Mouse (Mus musculus) liver, embryonic 11.5 days (tissue): ENCODE data around the gene St8sia6. TPM values are rescaled to one million over a fixed set of nuclear protein-coding genes. Genes with fewer than 3 reads are reported as not detected.
"Not testable (repeated sequence)": the region's sequence is repeated elsewhere in the genome, so short reads cannot be mapped to it uniquely, and the experiment has no call there.

Experiments
- ATAC-seq: fragments of 200-750 bp; cut with Nextera tagmentation; replicated peaks from 2 replicates; pipeline ENCODE4 v1.8.0; 2017; ENCODE audit warnings: moderate number of reproducible peaks, mild to moderate bottlenecking, moderate TSS enrichment, moderate library complexity; ENCODE audit not compliant: low FRiP score
- DNase-seq: peaks from one replicate; pipeline ENCODE4 v3.0.0-alpha.2; 2017; ENCODE audit warnings: low spot score
- H3K27ac ChIP-seq: fragments of 300-500 bp; sonication (generic); 2 replicates; pipeline ENCODE4 v1.5.1; 2014; ENCODE audit warnings: mild to moderate bottlenecking, low read depth, low read length, control low read depth
- H3K27me3 ChIP-seq: fragments of 300-500 bp; sonication (generic); replicated peaks from 2 replicates; pipeline ENCODE4 v1.6.1; 2014; ENCODE audit warnings: low read length, mixed read lengths; ENCODE audit not compliant: control insufficient read depth, insufficient read depth
- H3K36me3 ChIP-seq: fragments of 300-500 bp; sonication (generic); 2 replicates; pipeline ENCODE4 v1.6.1; 2014; ENCODE audit warnings: mild to moderate bottlenecking, low read length, moderate library complexity, mixed read lengths; ENCODE audit not compliant: control insufficient read depth, insufficient read depth
- H3K4me1 ChIP-seq: fragments of 300-500 bp; sonication (generic); replicated peaks from 2 replicates; pipeline ENCODE4 v1.6.1; 2014; ENCODE audit warnings: low read length, mixed read lengths; ENCODE audit not compliant: control insufficient read depth, insufficient read depth
- H3K4me2 ChIP-seq: fragments of 300-500 bp; sonication (generic); 2 replicates; pipeline ENCODE4 v1.6.1; 2014; ENCODE audit warnings: mild to moderate bottlenecking, control low read depth, moderate library complexity
- H3K4me3 ChIP-seq: fragments of 300-500 bp; sonication (generic); 2 replicates; pipeline ENCODE4 v1.5.1; 2014; ENCODE audit warnings: low read depth, low read length, control low read depth
- H3K9ac ChIP-seq: fragments of 300-500 bp; sonication (generic); 2 replicates; pipeline ENCODE4 v1.6.1; 2014; ENCODE audit warnings: low read depth, low read length, control low read depth
- H3K9me3 ChIP-seq: fragments of 300-500 bp; sonication (generic); 2 replicates; pipeline ENCODE4 v1.6.1; 2016; ENCODE audit warnings: low read length, inconsistent platforms, mixed read lengths; ENCODE audit not compliant: control insufficient read depth
- WGBS: fragments of 180-500 bp; shearing (Covaris S2); extraction: QIAGEN DNeasy Blood & Tissue Kit; methylation state at CpG from one replicate; pipeline ENCODE4 v1.1.7; 2014; 5-methylcytosine and 5-hydroxymethylcytosine counted together
- polyA plus RNA-seq: library from polyadenylated mRNA; unstranded; fragments of >200 nt; fragmentation: Nextera tagmentation; extraction: Ambion mirVana; gene quantifications from 2 replicates; pipeline ENCODE4 v1.2.1, GENCODE M21; 2014

The St8sia6 gene
- polyA plus RNA-seq, 1 experiment from 2014 or later = 0.07 TPM

GRCm38 (mm10) chr2:13634866-13635265 is 159.0 kb downstream of the St8sia6 start:
- WGBS = 62% methylated on average over 1 of the region's 1 CpGs
- Histone ChIP-seq H3K4me2 (no peak overlapping the region), H3K4me3 (no peak overlapping the region), H3K4me1 (no peaks in the 10 kb centered on the region), H3K27me3 (no peaks in the 10 kb centered on the region), H3K9me3 (no peaks in the 10 kb centered on the region), H3K27ac (no peak overlapping the region), H3K36me3 (no peaks in the 10 kb centered on the region), H3K9ac (no peak overlapping the region)
- DNase-seq (no peak), ATAC-seq (no peak)

- DNase-seq (no peak), ATAC-seq (no peak)
- Histone ChIP-seq H3K9me3 (no peaks in the 10 kb centered on the region), H3K36me3 (no peaks in the 10 kb centered on the region), H3K27me3 (no peaks in the 10 kb centered on the region), H3K4me3 (no peak overlapping the region), H3K4me2 (no peak overlapping the region), H3K4me1 (no peaks in the 10 kb centered on the region), H3K27ac (no peak overlapping the region), H3K9ac (no peak overlapping the region)
- WGBS = 78% methylated on average over 7 of the region's 7 CpGs
Observed at GRCm38 (mm10) chr2:13630136-13630832, 163.6 kb downstream of the St8sia6 start.

DNA sequence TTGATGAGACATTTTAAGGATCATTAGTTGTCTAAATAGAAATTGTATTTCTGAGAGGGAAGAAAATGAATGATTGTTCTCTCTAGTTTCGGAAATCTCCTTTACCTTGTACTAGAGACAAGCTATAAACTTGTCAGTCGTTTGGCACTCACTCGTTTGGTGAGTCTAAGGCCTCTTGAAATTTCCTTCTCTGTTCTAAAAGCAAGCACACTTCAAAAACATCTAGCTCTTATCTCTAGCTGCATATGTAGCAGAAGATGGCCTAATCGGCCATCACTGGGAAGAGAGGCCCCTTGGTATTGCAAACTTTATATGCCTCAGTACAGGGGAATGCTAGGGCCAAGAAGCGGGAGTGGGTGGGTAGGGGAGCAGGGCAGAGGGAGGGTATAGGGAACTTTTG is 190.2 kb downstream of the St8sia6 start:
- H3K9me3 ChIP-seq, H3K36me3 ChIP-seq, H3K4me3 ChIP-seq, H3K9ac ChIP-seq, H3K4me2 ChIP-seq, H3K27ac ChIP-seq, H3K27me3 ChIP-seq, H3K4me1 ChIP-seq, DNase-seq: not testable (repeated sequence)
- peak; percentile 96 for ATAC-seq
- WGBS = 34% methylated on average over 5 of the region's 5 CpGs

- no peak for ATAC-seq
Observed at GRCm38 (mm10) chr2:13603093-13603492, 190.8 kb downstream of the St8sia6 start.

More at GRCm38 (mm10) chr2:13603093-13603492, 190.8 kb downstream of the St8sia6 start:
- no peak overlapping the region for H3K9ac ChIP-seq
- H3K9me3 ChIP-seq = no peaks in the 10 kb centered on the region
- no peaks in the 10 kb centered on the region for H3K27me3 ChIP-seq
- no peak overlapping the region for H3K27ac ChIP-seq
- no peak overlapping the region for H3K4me2 ChIP-seq
- DNase-seq = no peak
- no peaks in the 10 kb centered on the region for H3K36me3 ChIP-seq
- no peaks in the 10 kb centered on the region for H3K4me1 ChIP-seq
- no peak overlapping the region for H3K4me3 ChIP-seq

Other genes starting within 250 kb of the St8sia6 start
- gene Trdmt1, start 249.4 kb downstream of the St8sia6 start, polyA plus RNA-seq = 10.2 and 13.4 TPM in 2 replicates
- gene Vim, start 220.1 kb downstream of the St8sia6 start, polyA plus RNA-seq = 222 and 235 TPM in 2 replicates